Mouse (Mus musculus): ENCODE measurements around the gene Wfdc2.
"Not testable (repeated sequence)": the region's sequence is repeated elsewhere in the genome, so short reads cannot be mapped to it uniquely, and the experiment has no call there.

Wfdc2 gene

DNA sequence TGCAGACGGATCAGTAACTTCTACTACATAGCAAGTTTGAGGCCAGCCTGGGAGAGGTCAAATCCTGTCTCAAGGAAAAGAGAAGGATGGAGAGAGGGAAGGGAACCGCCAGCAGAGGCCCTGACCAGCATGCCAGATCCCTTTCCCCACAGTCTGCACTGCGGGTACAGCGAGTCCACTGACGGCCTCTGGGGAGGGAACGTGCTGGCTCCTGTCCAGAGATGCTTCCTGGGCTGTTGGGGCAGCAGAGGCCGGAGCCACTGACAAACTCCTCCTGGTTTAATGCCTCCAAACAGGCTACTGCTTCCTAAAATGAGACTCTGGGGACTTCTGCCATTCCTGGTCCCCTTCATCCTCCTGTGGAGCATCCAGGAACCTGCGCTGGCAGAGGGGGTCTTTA, 51.3 kb downstream of the Wfdc2 start, which contains the start of the genes Wfdc6b and Wfdc8:
Gene Wfdc6b (plus strand): TSS at position 52 of the 400 bp plus-strand sequence.
Gene Wfdc8 (minus strand): TSS at position 156 of the 400 bp plus-strand sequence.
- not testable (repeated sequence) for DNase-seq (ENCODE audit: extremely low spot score, low read depth, low spot score)

DNA sequence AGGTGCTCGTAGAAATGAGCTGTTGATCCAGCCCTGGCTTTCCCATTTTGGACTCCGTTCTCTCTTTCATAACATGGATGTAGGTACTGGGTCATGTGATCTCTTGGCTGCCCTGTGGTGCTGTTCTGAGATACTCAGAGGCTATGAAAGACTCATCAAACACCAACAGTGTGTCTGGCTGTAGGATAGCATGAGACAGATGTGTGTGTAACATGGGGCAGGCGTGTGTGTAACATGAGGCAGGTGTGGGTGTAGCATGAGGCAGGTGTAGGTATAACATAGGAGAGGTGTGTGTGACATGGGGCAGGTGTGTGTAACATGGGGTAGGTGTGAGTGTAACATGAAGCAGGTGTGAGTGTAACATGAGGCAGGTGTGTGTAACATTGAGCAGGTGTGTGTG, 53.2 kb downstream of the Wfdc2 start:
- no peak for DNase-seq (ENCODE audit: extremely low spot score, low read depth, low spot score)
